Mouse (Mus musculus) bone marrow macrophage, adult 2 months (primary cell): ENCODE data around the gene Gm3625.

Experiments
- CTCF ChIP-seq: IDR thresholded peaks from 2 replicates; pipeline ENCODE4 v1.5.1; 2012; ENCODE audit warnings: low read depth, mild to moderate bottlenecking, low read length, moderate library complexity
- POLR2A ChIP-seq: IDR thresholded peaks from 2 replicates; pipeline ENCODE4 v1.6.1; 2012; ENCODE audit warnings: mild to moderate bottlenecking, low read depth, low read length, borderline replicate concordance

GRCm38 (mm10) chr12:4595055-4595454 is 2.3 kb upstream of the Gm3625 start:
- TF ChIP-seq POLR2A (no peak), CTCF (no peak)
